Mouse (Mus musculus) hindbrain, postnatal 0 days (tissue): ENCODE measurements around the gene Sos1. TPM values are rescaled to one million over a fixed set of nuclear protein-coding genes. Genes with fewer than 3 reads are reported as not detected.
"Not testable (repeated sequence)": the region's sequence is repeated elsewhere in the genome, so short reads cannot be mapped to it uniquely, and the experiment has no call there.

Experiments
- ATAC-seq: fragments of 200-750 bp; cut with Nextera tagmentation; 2 replicates; pipeline ENCODE4 v1.8.0; 2017; ENCODE audit warnings: mild to moderate bottlenecking, moderate TSS enrichment, moderate library complexity
- DNase-seq: peaks from one replicate; pipeline ENCODE4 v3.0.0-alpha.2; 2015; ENCODE audit warnings: low spot score
- H3K27ac ChIP-seq: fragments of 300-500 bp; sonication (generic); 2 replicates; pipeline ENCODE4 v1.5.1; 2014; ENCODE audit warnings: mild to moderate bottlenecking
- H3K27me3 ChIP-seq: fragments of 300-500 bp; sonication (generic); 2 replicates; pipeline ENCODE4 v1.6.1; 2014; ENCODE audit warnings: low read length, mixed read lengths; ENCODE audit not compliant: insufficient read depth
- H3K36me3 ChIP-seq: fragments of 300-500 bp; sonication (generic); 2 replicates; pipeline ENCODE4 v1.6.1; 2014; ENCODE audit warnings: low read length, mixed read lengths; ENCODE audit not compliant: insufficient read depth
- H3K4me1 ChIP-seq: fragments of 300-500 bp; sonication (generic); 2 replicates; pipeline ENCODE4 v1.6.1; 2014; ENCODE audit warnings: antibody characterized with exemption, low read length, mixed read lengths; ENCODE audit not compliant: insufficient read depth
- H3K4me2 ChIP-seq: fragments of 300-500 bp; sonication (generic); 2 replicates; pipeline ENCODE4 v1.6.1; 2014; ENCODE audit warnings: low read depth, mild to moderate bottlenecking, low read length, moderate library complexity, mixed read lengths
- H3K4me3 ChIP-seq: fragments of 300-500 bp; sonication (generic); 2 replicates; pipeline ENCODE4 v1.5.1; 2014; ENCODE audit warnings: low read length
- H3K9ac ChIP-seq: fragments of 300-500 bp; sonication (generic); replicated peaks from 2 replicates; pipeline ENCODE4 v1.6.1; 2014; ENCODE audit warnings: mild to moderate bottlenecking, low read length, moderate library complexity, mixed read lengths
- H3K9me3 ChIP-seq: fragments of 300-500 bp; sonication (generic); 2 replicates; pipeline ENCODE4 v1.6.1; 2016; ENCODE audit warnings: low read length, mixed read lengths
- CTCF ChIP-seq: IDR thresholded peaks from 2 replicates; pipeline ENCODE4 v1.5.1; 2016; ENCODE audit warnings: antibody characterized with exemption, control low read depth, low read depth
- WGBS: fragments of 180-500 bp; shearing (Covaris S2); extraction: QIAGEN DNeasy Blood & Tissue Kit; methylation state at CpG from one replicate; pipeline ENCODE4 v1.1.7; 2014; 5-methylcytosine and 5-hydroxymethylcytosine counted together
- polyA plus RNA-seq: library from polyadenylated mRNA; unstranded; fragments of >200 nt; fragmentation: Nextera tagmentation; extraction: Ambion mirVana; gene quantifications from 2 replicates; pipeline ENCODE4 v1.2.1, GENCODE M21; 2015
- total RNA-seq: library from RNA; depleted of rRNA; stranded (reverse); fragments of >200 nt; gene quantifications from 2 replicates; pipeline ENCODE4 v1.2.3, GENCODE M21; 2014

The Sos1 gene
- total and polyA plus RNA-seq, 2 experiments from 2014 or later = 6.8 to 21.5 TPM

GRCm38 (mm10) chr17:80391423-80392403 lies 88.5 kb downstream of the Sos1 start:
- no peak overlapping the region for H3K27ac ChIP-seq
- 15% methylated on average over 17 of the region's 17 CpGs for whole genome bisulfite sequencing

GRCm38 (mm10) chr17:80390024-80390423 lies 90.2 kb downstream of the Sos1 start:
- Histone ChIP-seq H3K9me3 (no peaks in the 10 kb centered on the region), H3K27ac (no peak overlapping the region), H3K4me1 (0 out of 2 replicates have a peak, but pooled peaks cover 5% of the 10 kb centered on the region), H3K4me3 (no peak overlapping the region), H3K36me3 (no peaks in the 10 kb centered on the region), H3K9ac (no peak overlapping the region), H3K27me3 (no peaks in the 10 kb centered on the region), H3K4me2 (no peak overlapping the region)
- no peak for TF ChIP-seq CTCF
- WGBS = 66% methylated on average over 10 of the region's 10 CpGs
- ATAC-seq (no peak), DNase-seq (no peak)

More at GRCm38 (mm10) chr17:80391423-80392403, 88.5 kb downstream of the Sos1 start:
- Histone ChIP-seq H3K36me3 (no peaks in the 10 kb centered on the region), H3K4me2 (peak overlapping the region; percentile 75), H3K4me1 (0 out of 2 replicates have a peak, but pooled peaks cover 5% of the 10 kb centered on the region), H3K9ac (peak overlapping the region; percentile 25; the same call in 1 of the 2 replicates), H3K27me3 (no peaks in the 10 kb centered on the region), H3K4me3 (peak overlapping the region; percentile 47), H3K9me3 (no peaks in the 10 kb centered on the region)
- TF ChIP-seq CTCF = peak; percentile 56
- DNase-seq (peak; percentile 69), ATAC-seq (peak; percentile 91)

DNA sequence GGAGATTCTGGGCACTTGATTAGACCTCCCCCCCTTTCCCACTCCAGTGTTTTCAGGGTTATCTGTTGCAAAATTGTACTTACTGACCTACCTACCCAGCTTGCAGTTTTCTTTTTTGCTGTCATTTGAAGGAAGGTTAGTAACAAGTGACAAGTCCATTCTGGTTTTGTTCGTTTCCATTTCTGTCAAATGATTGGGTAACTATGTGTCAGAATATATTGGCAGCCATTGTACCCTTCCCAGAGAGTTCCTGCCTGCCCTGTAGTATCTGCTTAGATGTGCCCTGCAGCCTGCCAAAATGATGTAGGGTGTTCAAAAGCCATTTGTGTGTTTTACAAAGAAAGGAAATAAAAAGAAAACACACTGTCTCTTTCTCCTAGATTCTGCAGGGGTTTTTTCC lies 94.6 kb downstream of the Sos1 start:
- Histone ChIP-seq H3K4me2 (no peak overlapping the region), H3K9ac (no peak overlapping the region), H3K4me1 (no peaks in the 10 kb centered on the region), H3K36me3 (no peaks in the 10 kb centered on the region), H3K4me3 (no peak overlapping the region), H3K9me3 (no peaks in the 10 kb centered on the region), H3K27me3 (no peaks in the 10 kb centered on the region), H3K27ac (no peak overlapping the region)
- ATAC-seq = no peak
- DNase-seq = no peak
- 48% methylated on average over 1 of the region's 1 CpGs for WGBS
- no peak for TF ChIP-seq CTCF

DNA sequence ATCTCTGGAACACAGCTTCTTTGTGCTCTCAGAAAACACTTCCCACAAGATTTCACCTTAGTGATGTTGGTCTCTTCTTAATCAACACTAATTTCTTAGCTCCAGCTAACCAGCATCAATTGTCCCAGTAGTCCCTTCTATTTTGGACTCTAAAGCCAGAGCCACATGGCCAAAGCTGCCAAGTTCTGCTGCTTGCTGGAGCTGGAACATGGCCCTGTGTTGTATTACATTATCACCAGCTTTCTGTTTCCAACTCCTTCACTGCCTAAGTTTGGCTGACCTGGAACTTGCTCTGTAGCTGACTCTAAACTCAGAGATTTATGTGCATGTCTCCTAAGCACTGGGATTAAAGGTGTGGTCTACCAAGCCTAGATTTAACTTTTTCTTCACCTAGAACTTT lies 101.9 kb downstream of the Sos1 start:
- not testable (repeated sequence) for H3K9ac ChIP-seq, H3K27ac ChIP-seq, H3K9me3 ChIP-seq, H3K4me2 ChIP-seq, DNase-seq, H3K4me1 ChIP-seq, H3K27me3 ChIP-seq, H3K4me3 ChIP-seq, H3K36me3 ChIP-seq, ATAC-seq

DNA sequence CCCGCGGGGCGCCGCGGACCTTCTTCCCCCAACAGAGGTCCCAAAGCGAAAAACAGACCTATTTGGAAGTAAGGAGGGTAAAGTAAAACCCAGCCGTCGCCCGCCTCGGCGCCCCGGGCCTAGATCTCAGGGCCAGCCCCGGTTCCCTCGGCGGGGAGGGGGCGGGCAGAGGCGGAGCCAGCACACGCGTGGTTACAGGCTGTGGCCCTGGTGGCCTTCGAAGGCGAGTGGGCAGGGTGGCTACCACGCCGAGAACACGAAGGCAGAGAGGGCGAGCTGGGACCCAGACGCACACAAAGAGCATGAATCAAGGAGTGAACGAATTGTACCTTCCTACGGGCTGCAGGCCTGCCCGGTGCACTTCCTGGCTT lies 106.5 kb downstream of the Sos1 start:
- Histone ChIP-seq H3K27me3 (no peaks in the 10 kb centered on the region), H3K4me1 (no peaks in the 10 kb centered on the region), H3K36me3 (no peaks in the 10 kb centered on the region), H3K4me2 (peak overlapping the region; percentile 63), H3K9me3 (no peaks in the 10 kb centered on the region), H3K27ac (peak overlapping the region; percentile 84), H3K4me3 (peak overlapping the region; percentile 39), H3K9ac (peak overlapping the region; percentile 70)
- 22% methylated on average over 25 of the region's 29 CpGs for WGBS
- no peak for DNase-seq
- ATAC-seq = peak; percentile 88
- TF ChIP-seq CTCF = no peak

DNA sequence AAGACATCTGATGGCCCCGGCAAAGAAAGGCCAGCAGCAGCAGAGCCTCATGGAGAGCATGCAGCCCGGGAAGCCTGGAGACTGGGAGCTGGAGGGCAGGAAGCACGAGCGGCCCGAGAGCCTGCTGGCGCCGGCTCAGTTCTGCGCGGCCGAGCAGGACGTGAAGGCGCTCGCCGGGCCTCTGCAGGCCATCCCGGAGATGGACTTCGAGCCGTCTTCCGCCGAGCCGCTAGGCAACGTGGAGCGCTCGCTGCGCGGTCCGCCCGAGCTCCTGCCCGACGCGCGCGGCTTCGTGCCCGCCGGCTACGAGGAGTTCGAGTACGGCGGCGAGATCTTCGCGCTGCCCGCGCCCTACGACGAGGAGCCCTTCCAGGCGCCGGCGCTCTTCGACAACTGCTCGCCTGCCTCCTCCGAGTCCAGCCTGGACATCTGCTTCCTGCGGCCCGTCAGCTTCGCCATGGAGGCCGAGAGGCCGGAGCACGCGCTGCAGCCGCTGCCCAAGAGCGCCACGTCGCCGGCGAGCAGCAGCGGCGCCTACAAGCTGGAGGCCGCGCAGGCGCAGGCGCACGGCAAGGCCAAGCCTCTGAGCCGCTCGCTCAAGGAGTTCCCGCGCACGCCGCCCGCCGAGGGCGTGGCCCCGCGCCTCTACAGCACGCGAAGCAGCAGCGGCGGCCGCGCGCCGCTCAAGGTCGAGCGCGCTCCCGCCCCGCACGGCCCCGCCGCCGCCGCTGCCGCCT lies 107.1 kb downstream of the Sos1 start, which contains the start of gene Gm10190:
TSS of gene Gm10190 (minus strand) at position 553 of the 737 bp plus-strand sequence.
- peak; percentile 98 for ATAC-seq
- Histone ChIP-seq H3K4me2 (peak within 1 kb of the TSS; percentile 63), H3K9ac (peak within 1 kb of the TSS; percentile 70), H3K27ac (peak within 1 kb of the TSS; percentile 84), H3K27me3 (no peaks in the 10 kb centered on the region), H3K4me3 (peak within 1 kb of the TSS; percentile 39), H3K9me3 (no peaks in the 10 kb centered on the region), H3K4me1 (no peaks in the 10 kb centered on the region), H3K36me3 (no peaks in the 10 kb centered on the region)
- peak; percentile 10; the same call in 1 of the 2 replicates for TF ChIP-seq CTCF
- 3% methylated on average over 84 of the region's 102 CpGs for WGBS
- DNase-seq = peak; percentile 98
